Mouse (Mus musculus): ENCODE data around the gene Ints1. TPM values are rescaled to one million over a fixed set of nuclear protein-coding genes. Genes with fewer than 3 reads are reported as not detected.

The Ints1 gene
- polyA plus RNA-seq, 1 experiment = 46.4 TPM

DNA sequence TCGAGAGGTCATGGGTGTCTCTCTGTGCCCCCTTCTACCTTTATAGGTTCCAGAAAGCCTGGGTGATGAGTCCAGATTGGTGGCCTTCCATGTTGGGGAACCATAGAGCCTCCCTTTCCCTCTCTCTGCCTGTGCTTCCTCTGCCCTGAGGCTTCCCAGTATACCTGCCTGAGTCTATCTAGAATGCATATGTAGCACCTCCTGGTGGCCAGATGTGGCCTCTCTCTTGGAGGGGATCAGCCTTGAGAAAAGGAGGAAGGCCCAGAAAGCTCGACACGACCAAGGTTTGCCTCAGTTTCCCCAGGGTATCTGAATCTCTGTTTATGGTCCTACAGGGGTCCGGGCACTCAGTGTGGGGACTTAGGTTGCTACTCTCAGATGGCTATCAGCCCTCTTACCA, 43.3 kb upstream of the Ints1 start:
- TF ChIP-seq E2F4 (IDR thresholded peaks at IDR 0.05; ENCODE audit: insufficient read depth) = no peak
- TF ChIP-seq SRF (IDR thresholded peaks at IDR 0.05; ENCODE audit: control insufficient read depth, insufficient read length, low read depth) = no peak
- TF ChIP-seq MAX (IDR thresholded peaks at IDR 0.05; ENCODE audit: low read depth) = no peak
- no peak for TF ChIP-seq MYOG (IDR thresholded peaks at IDR 0.05; ENCODE audit: control insufficient read depth in 1 of 3, insufficient read depth in 1 of 3, insufficient read length in 2 of 3, low read depth in 2 of 3)
- TF ChIP-seq TCF12 (IDR thresholded peaks at IDR 0.05; ENCODE audit: insufficient read depth, poor library complexity, severe bottlenecking) = no peak
- TF ChIP-seq REST (IDR thresholded peaks at IDR 0.05; ENCODE audit: insufficient read depth, insufficient read length) = no peak
- no peak for TF ChIP-seq TCF3 (IDR thresholded peaks at IDR 0.05; ENCODE audit: insufficient read length, low read depth)
- TF ChIP-seq USF1 (IDR thresholded peaks at IDR 0.05; ENCODE audit: low read depth) = no peak
- TF ChIP-seq CEBPB (IDR thresholded peaks at IDR 0.05; ENCODE audit: insufficient read depth, poor library complexity, severe bottlenecking) = no peak
- TF ChIP-seq POLR2AphosphoS2 (IDR thresholded peaks at IDR 0.05; ENCODE audit: insufficient read length, low read depth) = no peak
- TF ChIP-seq MYOD1 (IDR thresholded peaks at IDR 0.05; ENCODE audit: control insufficient read depth in 1 of 3, insufficient read length in 2 of 3, low read depth in 2 of 3) = no peak
- no peak for TF ChIP-seq POLR2A (IDR thresholded peaks at IDR 0.05; ENCODE audit: insufficient read length, low read depth)
- Histone ChIP-seq H3K4me2 (ENCODE audit: low read depth) (peak overlapping the region; percentile 36), H3ac (ENCODE audit: control insufficient read depth, insufficient read length) (no peak overlapping the region), H3K4me3 (no peak overlapping the region), H3K79me2 (ENCODE audit: control insufficient read depth, insufficient read depth) (no peaks in the 10 kb centered on the region), H3K27me3 (ENCODE audit: control insufficient read depth, insufficient read depth, insufficient read length) (peaks cover 5% of the 10 kb centered on the region), H3K36me3 (ENCODE audit: control insufficient read depth, insufficient read depth) (peaks cover 7% of the 10 kb centered on the region)

DNA sequence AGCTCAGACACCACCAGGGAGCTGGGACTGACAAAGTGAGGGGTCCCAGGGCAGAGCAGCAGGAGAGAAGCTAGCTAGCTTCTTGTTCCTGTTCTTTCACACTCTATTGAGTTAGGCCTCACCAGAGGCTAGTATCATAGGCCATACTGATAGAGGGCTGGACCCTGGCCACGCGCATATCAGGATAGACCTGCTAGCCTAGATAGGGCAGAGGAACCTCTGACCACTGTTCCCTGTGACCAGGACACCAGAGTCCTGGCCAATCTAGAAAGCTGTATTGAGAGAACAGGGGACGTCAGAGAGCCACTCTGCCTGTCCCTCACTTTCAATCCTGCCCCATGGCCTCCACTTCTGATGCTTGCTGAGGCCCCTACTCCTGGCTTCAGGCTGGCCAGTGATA, 42.6 kb upstream of the Ints1 start:
- no peaks in the 10 kb centered on the region for H3K79me2 ChIP-seq (ENCODE audit: control insufficient read depth, insufficient read depth)
- H3K27me3 ChIP-seq (ENCODE audit: control insufficient read depth, insufficient read depth, insufficient read length) = peaks cover 9% of the 10 kb centered on the region
- TF ChIP-seq POLR2A (IDR thresholded peaks at IDR 0.05; ENCODE audit: insufficient read length, low read depth) = no peak
- H3K4me2 ChIP-seq (ENCODE audit: low read depth) = no peak overlapping the region
- H3K4me3 ChIP-seq = no peak overlapping the region
- no peaks in the 10 kb centered on the region for H3K36me3 ChIP-seq (ENCODE audit: control insufficient read depth, insufficient read depth)
- H3ac ChIP-seq (ENCODE audit: control insufficient read depth, insufficient read length) = no peak overlapping the region

DNA sequence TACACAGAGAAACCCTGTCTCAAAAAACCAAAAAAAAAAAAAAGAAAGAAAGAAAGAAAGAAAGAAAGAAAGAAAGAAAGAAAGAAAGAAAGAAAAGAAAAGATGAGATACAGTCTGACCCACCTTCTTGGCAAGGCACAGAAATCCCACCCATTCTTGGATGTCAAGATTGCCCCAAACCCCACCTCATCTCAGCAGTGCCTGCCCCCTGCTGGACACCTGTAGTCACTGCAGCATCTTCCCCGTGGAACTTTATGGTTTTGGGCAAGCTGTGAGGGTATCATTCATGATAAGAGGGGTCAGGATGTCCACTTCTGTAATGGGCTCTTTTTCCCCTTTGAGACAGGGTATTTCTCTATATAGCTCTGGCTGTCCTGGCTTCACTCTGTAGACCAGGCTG, 41.8 kb upstream of the Ints1 start:
- Histone ChIP-seq H3K4me3 (no peak overlapping the region), H3K27me3 (ENCODE audit: control insufficient read depth, insufficient read depth, insufficient read length) (peaks cover 15% of the 10 kb centered on the region), H3K36me3 (ENCODE audit: control insufficient read depth, insufficient read depth) (no peaks in the 10 kb centered on the region), H3K4me2 (ENCODE audit: low read depth) (no peak overlapping the region), H3ac (ENCODE audit: control insufficient read depth, insufficient read length) (no peak overlapping the region), H3K79me2 (ENCODE audit: control insufficient read depth, insufficient read depth) (no peaks in the 10 kb centered on the region)
- TF ChIP-seq MYOG (IDR thresholded peaks at IDR 0.05; ENCODE audit: control insufficient read depth in 1 of 3, insufficient read depth in 1 of 3, insufficient read length in 2 of 3, low read depth in 2 of 3) (no peak), SRF (IDR thresholded peaks at IDR 0.05; ENCODE audit: control insufficient read depth, insufficient read length, low read depth) (no peak), E2F4 (IDR thresholded peaks at IDR 0.05; ENCODE audit: insufficient read depth) (no peak), CEBPB (IDR thresholded peaks at IDR 0.05; ENCODE audit: insufficient read depth, poor library complexity, severe bottlenecking) (no peak), MYOD1 (IDR thresholded peaks at IDR 0.05; ENCODE audit: control insufficient read depth in 1 of 3, insufficient read length in 2 of 3, low read depth in 2 of 3) (no peak), POLR2A (IDR thresholded peaks at IDR 0.05; ENCODE audit: insufficient read length, low read depth) (no peak)

DNA sequence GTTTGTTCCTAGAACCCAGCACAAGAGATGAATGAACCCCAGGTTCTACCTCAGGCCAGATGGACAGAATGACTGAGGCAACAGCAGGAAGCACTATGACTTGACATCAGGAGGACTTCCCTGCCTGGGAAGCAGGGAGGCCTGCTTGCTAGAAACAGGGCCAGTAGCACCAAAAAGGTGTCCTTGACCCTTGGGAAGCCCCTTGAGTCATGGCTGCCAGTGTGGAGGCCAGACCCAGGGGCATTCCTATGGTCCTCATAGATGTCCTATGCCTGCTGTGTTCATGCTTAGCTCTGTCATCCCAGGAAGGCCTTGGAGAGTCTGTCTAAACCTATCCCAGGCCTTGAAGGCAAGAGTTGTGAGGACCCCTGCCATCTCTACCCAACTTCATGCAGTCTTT, 41.0 kb upstream of the Ints1 start:
- Histone ChIP-seq H3K4me3 (no peak overlapping the region), H3K27me3 (ENCODE audit: control insufficient read depth, insufficient read depth, insufficient read length) (peaks cover 21% of the 10 kb centered on the region), H3ac (ENCODE audit: control insufficient read depth, insufficient read length) (no peak overlapping the region), H3K79me2 (ENCODE audit: control insufficient read depth, insufficient read depth) (no peaks in the 10 kb centered on the region), H3K36me3 (ENCODE audit: control insufficient read depth, insufficient read depth) (no peaks in the 10 kb centered on the region), H3K4me2 (ENCODE audit: low read depth) (no peak overlapping the region)
- TF ChIP-seq POLR2AphosphoS2 (IDR thresholded peaks at IDR 0.05; ENCODE audit: insufficient read length, low read depth) (no peak), E2F4 (IDR thresholded peaks at IDR 0.05; ENCODE audit: insufficient read depth) (no peak), MYOG (IDR thresholded peaks at IDR 0.05; ENCODE audit: control insufficient read depth in 1 of 3, insufficient read depth in 1 of 3, insufficient read length in 2 of 3, low read depth in 2 of 3) (no peak), REST (IDR thresholded peaks at IDR 0.05; ENCODE audit: insufficient read depth, insufficient read length) (no peak), CEBPB (IDR thresholded peaks at IDR 0.05; ENCODE audit: insufficient read depth, poor library complexity, severe bottlenecking) (no peak)

DNA sequence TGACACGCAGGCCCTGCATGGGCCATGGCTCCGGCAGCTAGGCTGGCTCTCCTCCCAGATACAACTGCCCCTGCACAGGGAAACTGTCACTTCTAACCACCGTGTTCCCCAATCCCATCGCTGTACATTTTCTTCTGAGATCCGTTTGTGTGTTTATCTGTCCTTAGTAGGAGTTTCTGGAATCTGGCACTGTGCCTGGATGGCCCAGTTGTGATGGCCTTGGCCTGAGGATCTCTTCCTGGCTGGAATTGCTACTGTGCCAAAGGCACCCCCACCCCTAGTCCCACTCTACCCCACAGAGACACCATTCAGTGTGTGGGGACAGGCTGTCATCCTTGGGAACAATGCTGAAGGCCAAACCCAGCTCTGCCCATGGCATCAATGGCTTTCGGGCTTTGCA, 40.5 kb upstream of the Ints1 start:
- Histone ChIP-seq H3K36me3 (ENCODE audit: control insufficient read depth, insufficient read depth) (no peaks in the 10 kb centered on the region), H3ac (ENCODE audit: control insufficient read depth, insufficient read length) (no peak overlapping the region), H3K4me3 (no peak overlapping the region), H3K79me2 (ENCODE audit: control insufficient read depth, insufficient read depth) (no peaks in the 10 kb centered on the region), H3K4me2 (ENCODE audit: low read depth) (no peak overlapping the region), H3K27me3 (ENCODE audit: control insufficient read depth, insufficient read depth, insufficient read length) (peaks cover 21% of the 10 kb centered on the region)
- no peak for TF ChIP-seq MYOD1 (IDR thresholded peaks at IDR 0.05; ENCODE audit: control insufficient read depth in 1 of 3, insufficient read length in 2 of 3, low read depth in 2 of 3)
- TF ChIP-seq E2F4 (IDR thresholded peaks at IDR 0.05; ENCODE audit: insufficient read depth) = no peak
- TF ChIP-seq TCF3 (IDR thresholded peaks at IDR 0.05; ENCODE audit: insufficient read length, low read depth) = no peak
- no peak for TF ChIP-seq CEBPB (IDR thresholded peaks at IDR 0.05; ENCODE audit: insufficient read depth, poor library complexity, severe bottlenecking)

DNA sequence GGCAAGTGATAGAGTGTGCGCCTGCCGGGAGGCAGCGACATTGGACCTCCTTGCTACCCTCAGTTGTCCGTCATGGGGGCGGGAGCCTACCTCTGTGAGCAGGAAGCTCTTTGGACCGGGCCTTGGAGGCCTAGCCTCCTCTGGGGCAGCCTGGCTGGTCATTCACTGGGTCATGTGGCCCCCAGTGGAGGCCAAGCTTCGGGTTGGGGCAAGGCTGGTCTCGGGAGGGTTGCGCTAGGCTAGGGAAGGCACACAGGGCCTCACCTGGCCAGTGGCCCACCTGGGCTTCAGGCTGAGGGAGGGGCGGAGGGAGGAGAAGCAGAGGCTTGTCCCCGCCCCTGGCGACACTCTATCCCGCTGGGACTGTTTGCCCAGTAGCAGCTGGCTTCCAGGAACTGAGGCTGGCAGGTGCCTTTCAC, 38.5 kb upstream of the Ints1 start:
- Histone ChIP-seq H3K36me3 (ENCODE audit: control insufficient read depth, insufficient read depth) (no peaks in the 10 kb centered on the region), H3K79me2 (ENCODE audit: control insufficient read depth, insufficient read depth) (no peaks in the 10 kb centered on the region), H3K4me2 (ENCODE audit: low read depth) (no peak overlapping the region), H3K4me3 (no peak overlapping the region), H3ac (ENCODE audit: control insufficient read depth, insufficient read length) (no peak overlapping the region), H3K27me3 (ENCODE audit: control insufficient read depth, insufficient read depth, insufficient read length) (peaks cover 21% of the 10 kb centered on the region)
- TF ChIP-seq TCF12 (IDR thresholded peaks at IDR 0.05; ENCODE audit: insufficient read depth, poor library complexity, severe bottlenecking) = no peak
